Mouse (Mus musculus) cerebellum, postnatal 14 days (tissue): ENCODE results near the gene Nsun6.

Experiments
- DNase-seq, 2 experiments: peaks; one replicate each; pipeline ENCODE4 v3.0.0; 2021; ENCODE audit warnings: mixed read lengths in 2 of 2

Nsun6 gene

DNA sequence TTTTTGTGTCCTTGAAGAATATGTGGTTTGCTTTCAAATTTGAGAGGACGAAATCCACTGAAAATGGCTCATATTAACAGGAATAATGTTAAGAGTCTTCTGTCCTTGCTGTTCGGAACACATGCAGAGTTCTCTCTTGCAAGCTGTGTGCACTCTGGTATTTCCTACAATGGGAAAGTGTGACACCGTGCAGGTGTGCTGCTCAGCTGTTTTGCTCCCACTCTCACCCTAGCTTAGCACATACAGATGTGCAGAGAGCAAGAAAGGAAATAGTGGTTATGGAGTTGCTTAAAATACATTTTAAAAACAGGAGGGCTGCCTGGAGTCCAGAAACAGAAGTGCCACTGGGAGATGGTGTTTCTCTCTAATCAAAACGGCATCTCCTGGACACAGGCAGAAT lies 65.5 kb downstream of the Nsun6 start:
- DNase-seq, result no peak

DNA sequence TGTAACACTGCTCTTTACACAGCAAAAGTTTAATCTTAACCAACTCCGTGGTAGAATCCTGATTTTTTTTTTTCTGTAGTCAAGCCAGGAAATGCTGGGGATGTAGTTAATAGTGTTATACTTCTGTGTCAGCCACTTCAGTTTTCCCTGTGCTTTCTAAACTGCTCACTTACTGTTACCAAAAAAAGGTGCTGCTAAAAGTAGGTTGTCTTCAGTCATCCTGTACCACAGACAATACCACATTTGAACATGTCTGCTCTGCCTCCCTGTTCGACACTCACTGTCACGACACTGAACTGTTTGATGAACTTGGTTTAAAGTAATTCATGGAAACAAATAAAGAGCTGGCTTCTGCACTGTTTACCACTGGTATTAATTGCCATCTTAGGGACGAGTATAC lies 66.4 kb downstream of the Nsun6 start:
- no peak for DNase-seq

DNA sequence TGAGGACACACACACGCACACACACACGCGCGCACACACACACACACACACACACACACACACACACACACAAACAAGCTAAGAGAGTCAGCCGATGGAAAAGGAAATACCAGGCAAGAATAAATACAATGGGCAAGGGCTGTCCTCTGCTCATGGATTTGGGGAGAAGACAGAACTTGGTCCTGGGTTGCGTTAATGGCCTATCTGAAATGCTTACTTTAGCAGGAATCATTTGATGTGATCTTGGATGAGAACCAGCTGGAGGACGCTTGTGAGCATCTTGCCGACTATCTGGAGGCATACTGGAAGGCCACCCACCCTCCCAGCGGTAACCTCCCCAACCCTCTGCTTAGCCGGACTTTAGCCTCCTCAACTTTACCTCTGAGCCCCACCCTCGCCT lies 70.8 kb downstream of the Nsun6 start:
- no peak for DNase-seq

DNA sequence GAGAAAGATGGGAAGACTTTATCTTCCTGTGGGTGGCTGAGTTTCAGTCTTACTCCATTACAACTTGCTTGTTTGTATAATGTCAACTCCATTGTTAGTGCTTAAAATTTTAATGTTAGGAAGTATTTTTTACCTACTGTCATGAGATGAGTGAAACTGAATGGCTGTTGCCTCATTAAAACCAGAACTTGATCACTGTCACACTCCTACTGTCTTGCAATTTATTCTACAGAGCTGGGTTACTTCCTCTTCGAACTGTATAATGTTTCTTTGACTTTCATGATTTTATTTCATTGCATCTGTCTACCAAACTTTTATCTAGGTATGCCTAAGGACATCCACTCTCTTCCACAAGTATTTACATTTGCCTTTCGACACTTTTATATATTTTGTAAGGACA lies 93.4 kb downstream of the Nsun6 start:
- DNase-seq, result no peak

DNA sequence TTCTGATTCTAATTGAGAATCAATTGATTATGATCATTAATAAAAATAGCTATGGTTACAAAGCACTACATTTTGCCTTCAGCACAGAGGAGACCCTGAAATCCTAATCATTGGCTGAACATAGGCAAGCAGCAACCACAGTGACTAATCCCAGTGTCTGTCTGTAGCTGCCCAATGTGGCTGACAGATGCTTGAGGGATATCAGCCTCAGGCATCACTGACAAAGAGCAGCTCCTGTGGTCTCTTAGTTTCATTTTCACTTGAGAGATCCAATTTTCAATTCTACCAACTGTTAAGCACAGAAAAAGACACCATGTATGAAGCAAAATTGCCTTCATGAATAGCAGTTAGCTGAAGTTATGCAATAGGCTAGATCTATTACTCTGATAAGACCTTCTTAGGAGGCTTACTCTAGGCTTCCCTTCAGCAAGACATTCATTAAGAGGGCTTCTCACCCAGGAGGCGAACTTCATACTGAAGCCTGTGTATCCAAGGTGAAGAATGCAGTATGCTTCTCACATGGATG lies 93.8 kb downstream of the Nsun6 start:
- no peak for DNase-seq

DNA sequence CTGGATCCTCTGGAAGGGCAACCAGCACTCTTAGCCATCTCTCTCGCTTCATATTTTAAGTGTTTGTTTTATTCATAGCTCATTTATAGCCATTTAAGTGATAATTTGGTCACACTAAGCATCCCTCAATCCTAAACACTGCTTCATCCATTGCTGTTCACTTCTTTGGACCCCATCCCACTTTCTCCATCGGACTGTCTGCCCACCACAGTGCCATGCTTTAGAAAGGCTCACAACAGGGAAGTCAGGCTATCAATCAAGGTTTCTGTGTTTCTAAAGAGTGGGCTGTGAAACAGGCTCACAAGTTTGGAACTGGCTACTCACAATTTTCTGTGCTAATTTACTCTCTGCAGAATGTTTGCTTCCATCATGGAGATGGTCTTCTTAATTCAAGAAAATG lies 101.8 kb downstream of the Nsun6 start:
- DNase-seq, result no peak
